11 mouse cellular contexts compared by ENCODE assay signal in genomic region chr10:96549651-96550050, GRCm38 (mm10).
"Had no signal": no experiment of that assay in that cellular context is flagged by ENCODE, and none has a peak within 500 bp of the region (broad histone marks: within the 10 kb centered on the region; RNA-seq: fewer than 3 reads in every experiment).

No protein-coding gene starts in this region.

- H3K27ac ChIP-seq: limb, embryonic 12.5 days; liver, embryonic 13.5 days; midbrain, embryonic 12.5 days; neural tube, embryonic 13.5 days had no signal

- ATAC-seq: midbrain, embryonic 16.5 days had no signal

- H3K4me3 ChIP-seq: limb, embryonic 12.5 days; liver, embryonic 13.5 days; midbrain, embryonic 12.5 days; neural tube, embryonic 13.5 days had no signal

- H3K27me3 ChIP-seq: liver, embryonic 13.5 days; midbrain, embryonic 12.5 days; neural tube, embryonic 13.5 days had no signal

- H3K9ac ChIP-seq: limb, embryonic 12.5 days; liver, embryonic 13.5 days; liver, postnatal 0 days; midbrain, embryonic 12.5 days; neural tube, embryonic 13.5 days had no signal

- H3K4me2 ChIP-seq: limb, embryonic 12.5 days; liver, embryonic 13.5 days; midbrain, embryonic 12.5 days; neural tube, embryonic 13.5 days had no signal

- H3K4me1 ChIP-seq: liver, embryonic 13.5 days; midbrain, embryonic 12.5 days had no signal

- DNase-seq: kidney, adult 8-10 months; liver; liver, embryonic 13.5 days; liver, postnatal 0 days; retina, postnatal 1 day; right cerebral cortex, postnatal 14 days; thymus, postnatal 4 days had no signal

- H3K36me3 ChIP-seq: limb, embryonic 12.5 days; liver, embryonic 13.5 days; midbrain, embryonic 12.5 days; neural tube, embryonic 13.5 days had no signal

- H3K9me3 ChIP-seq: limb, embryonic 12.5 days; liver, embryonic 13.5 days; midbrain, embryonic 12.5 days; neural tube, embryonic 13.5 days had no signal
